Mouse (Mus musculus) megakaryocyte, embryonic 14.5 days (primary cell): Measurements from ENCODE around the gene Krt87.

Source experiments
- FLI1 ChIP-seq: IDR thresholded peaks from 2 replicates; pipeline ENCODE4 v1.6.1; 2012; ENCODE audit warnings: low read length, inconsistent platforms, mixed read lengths
- GATA1 ChIP-seq: IDR thresholded peaks from 3 replicates; pipeline ENCODE4 v1.6.1; 2012; ENCODE audit warnings: mixed read lengths, low read length, inconsistent platforms, borderline replicate concordance

- TF ChIP-seq GATA1 (no peak), FLI1 (no peak)
Observed at GRCm38 (mm10) chr15:101398269-101398668, 40.3 kb downstream of the Krt87 start.
